Mouse (Mus musculus): Measurements from ENCODE around the gene Cpn2.

- TF ChIP-seq POLR2A (IDR thresholded peaks at IDR 0.05; ENCODE audit: low read depth, low read length), result no peak
- TF ChIP-seq CTCF (conservative IDR thresholded peaks at IDR 0.05; ENCODE audit: insufficient read depth, insufficient read length, low read depth, low read length), result no peak
Observed at GRCm38 (mm10) chr16:30266561-30266960, 738 bp downstream of the Cpn2 start.

Measured in kidney, adult 2 months (tissue).